Mouse (Mus musculus) heart, postnatal 0 days (tissue): ENCODE data around the gene Fam89b. TPM values are rescaled to one million over a fixed set of nuclear protein-coding genes. Genes with fewer than 3 reads are reported as not detected.

ENCODE experiments used
- ATAC-seq: fragments of 200-750 bp; cut with Nextera tagmentation; 2 replicates; pipeline ENCODE4 v1.8.0; 2017; ENCODE audit warnings: low read depth, moderate number of reproducible peaks, moderate library complexity; ENCODE audit not compliant: insufficient read depth
- DNase-seq: peaks from one replicate; pipeline ENCODE4 v3.0.0-alpha.2; 2016; ENCODE audit warnings: low spot score
- H3K27ac ChIP-seq: fragments of 300-500 bp; sonication (generic); 2 replicates; pipeline ENCODE4 v1.5.1; 2014; ENCODE audit warnings: low read depth, mild to moderate bottlenecking
- H3K27me3 ChIP-seq: fragments of 300-500 bp; sonication (generic); 2 replicates; pipeline ENCODE4 v1.6.1; 2014; ENCODE audit warnings: low read length, mixed read lengths; ENCODE audit not compliant: control insufficient read depth, insufficient read depth
- H3K36me3 ChIP-seq: fragments of 300-500 bp; sonication (generic); replicated peaks from 2 replicates; pipeline ENCODE4 v1.6.1; 2014; ENCODE audit warnings: low read length, mixed read lengths; ENCODE audit not compliant: control insufficient read depth, insufficient read depth
- H3K4me1 ChIP-seq: fragments of 300-500 bp; sonication (generic); 2 replicates; pipeline ENCODE4 v1.6.1; 2014; ENCODE audit warnings: antibody characterized with exemption; ENCODE audit not compliant: control insufficient read depth, insufficient read depth
- H3K4me2 ChIP-seq: fragments of 300-500 bp; sonication (generic); 2 replicates; pipeline ENCODE4 v1.6.1; 2014; ENCODE audit warnings: low read depth, mild to moderate bottlenecking, low read length, moderate library complexity
- H3K4me3 ChIP-seq: fragments of 300-500 bp; sonication (generic); 2 replicates; pipeline ENCODE4 v1.5.1; 2014; ENCODE audit warnings: low read depth, low read length
- H3K9ac ChIP-seq: fragments of 300-500 bp; sonication (generic); replicated peaks from 2 replicates; pipeline ENCODE4 v1.6.1; 2014; ENCODE audit warnings: low read depth, low read length, mixed read lengths
- H3K9me3 ChIP-seq: fragments of 300-500 bp; sonication (generic); replicated peaks from 2 replicates; pipeline ENCODE4 v1.6.1; 2016; ENCODE audit warnings: low read length; ENCODE audit not compliant: control insufficient read depth
- CTCF ChIP-seq: IDR thresholded peaks from 2 replicates; pipeline ENCODE4 v1.5.1; 2016; ENCODE audit warnings: antibody characterized with exemption, control low read depth, low read depth
- EP300 ChIP-seq: IDR thresholded peaks from 2 replicates; pipeline ENCODE4 v1.6.1; 2016; ENCODE audit warnings: antibody characterized with exemption, low read depth
- WGBS: fragments of 180-500 bp; shearing (Covaris S2); extraction: QIAGEN DNeasy Blood & Tissue Kit; methylation state at CpG from one replicate; pipeline ENCODE4 v1.1.7; 2014; 5-methylcytosine and 5-hydroxymethylcytosine counted together
- polyA plus RNA-seq: library from polyadenylated mRNA; unstranded; fragments of >200 nt; fragmentation: Nextera tagmentation; extraction: Ambion mirVana; gene quantifications from 2 replicates; pipeline ENCODE4 v1.2.1, GENCODE M21; 2015
- total RNA-seq: library from RNA; depleted of rRNA; stranded (reverse); fragments of >200 nt; gene quantifications from 2 replicates; pipeline ENCODE4 v1.2.3, GENCODE M21; 2014; ENCODE audit warnings: low replicate concordance; rRNA removed

Gene Fam89b
- total RNA-seq (118 and 140 TPM in 2 replicates), polyA plus RNA-seq (74.8 and 76.6 TPM in 2 replicates)

DNA sequence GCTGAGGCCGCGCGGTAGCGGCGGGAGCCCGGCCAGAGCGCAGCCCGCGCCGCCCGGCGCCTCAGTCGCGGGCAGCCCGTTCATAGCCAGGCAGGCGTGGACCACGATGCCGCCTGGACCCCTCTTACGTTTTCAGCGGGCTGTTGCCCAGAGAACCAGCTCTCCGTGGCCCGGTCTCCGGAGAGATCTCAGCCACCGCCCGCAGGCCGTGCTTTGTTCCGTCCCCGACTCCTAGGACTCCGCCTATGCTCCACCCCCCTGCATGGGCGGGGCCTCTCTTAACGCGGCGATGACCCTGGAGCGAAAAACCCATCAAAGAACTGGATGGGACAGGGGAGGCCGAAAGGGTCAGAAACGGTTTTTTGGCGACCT lies at the start of gene Fam89b:
Gene Fam89b, minus strand, starts transcription at position 210 of the 372 bp plus-strand sequence.
- Histone ChIP-seq H3K36me3 (no peaks in the 10 kb centered on the region), H3K4me1 (peaks cover 26% of the 10 kb centered on the region), H3K9ac (peak within 1 kb of the TSS; percentile 91), H3K27ac (peak within 1 kb of the TSS; percentile 85), H3K4me3 (peak within 1 kb of the TSS; percentile 91), H3K4me2 (peak within 1 kb of the TSS; percentile 86), H3K9me3 (no peaks in the 10 kb centered on the region), H3K27me3 (no peaks in the 10 kb centered on the region)
- DNase-seq (peak; percentile 85), ATAC-seq (peak; percentile 57)
- under 1% methylated on average over 37 of the region's 37 CpGs for WGBS
- TF ChIP-seq CTCF (no peak), EP300 (no peak)

DNA sequence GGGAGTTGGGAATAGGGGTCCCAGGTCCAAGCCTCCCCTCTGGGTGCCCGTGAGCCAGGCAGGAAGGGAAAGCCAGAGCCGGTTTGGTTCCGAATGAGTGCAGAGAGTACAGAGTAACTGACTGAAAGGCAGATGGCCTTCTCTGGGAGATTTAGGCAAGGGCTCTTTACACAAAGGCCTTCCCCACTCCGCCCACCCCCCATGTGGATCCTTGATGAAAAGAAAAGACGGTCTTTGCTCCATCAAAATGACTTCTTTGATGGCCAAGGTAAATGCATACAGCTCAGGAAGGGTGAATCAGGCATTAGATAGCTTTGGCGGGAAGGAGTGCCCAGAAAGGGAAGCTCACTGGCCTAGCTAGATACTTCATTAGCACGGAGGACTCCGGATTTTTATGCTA lies 48.9 kb upstream of the Fam89b start:
- DNase-seq = no peak

DNA sequence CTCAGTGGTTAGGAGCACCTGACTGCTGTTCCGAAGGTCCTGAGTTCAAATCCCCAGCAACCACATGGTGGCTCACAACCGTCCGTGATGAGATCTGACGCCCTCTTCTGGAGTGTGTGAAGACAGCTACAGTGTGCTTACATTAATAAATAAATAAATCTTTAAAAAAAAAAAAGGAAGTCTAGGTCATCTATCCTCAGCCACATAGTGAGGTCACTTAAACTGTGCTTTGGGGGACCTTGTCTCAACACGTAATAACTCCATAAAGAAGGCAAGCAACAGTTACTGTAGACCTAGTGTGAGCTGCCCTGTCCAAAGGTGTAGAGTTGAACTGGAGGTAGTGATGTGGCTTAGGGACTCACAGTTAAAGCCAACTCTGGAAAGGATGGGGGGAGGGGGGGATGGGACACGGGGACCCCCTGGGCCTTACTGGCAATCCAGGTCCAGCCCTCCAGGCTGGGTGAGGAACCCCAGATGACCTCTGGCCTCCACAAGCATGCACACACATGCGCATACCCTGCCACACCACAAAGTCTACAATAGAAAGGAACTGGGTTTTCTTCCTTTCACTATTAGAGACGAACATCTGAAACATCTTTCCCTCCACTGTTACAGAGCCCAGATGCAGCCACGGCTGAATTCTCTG lies 48.1 kb upstream of the Fam89b start:
- Histone ChIP-seq H3K36me3 (no peaks in the 10 kb centered on the region), H3K27me3 (no peaks in the 10 kb centered on the region), H3K9ac (no peak overlapping the region), H3K9me3 (no peaks in the 10 kb centered on the region), H3K4me3 (no peak overlapping the region), H3K4me1 (no peaks in the 10 kb centered on the region), H3K27ac (no peak overlapping the region), H3K4me2 (no peak overlapping the region)
- DNase-seq = no peak
- no peak for ATAC-seq
- WGBS = 77% methylated on average over 9 of the region's 9 CpGs
- TF ChIP-seq EP300 (no peak), CTCF (no peak)

More for the DNA sequence above, 48.9 kb upstream of the Fam89b start:
- H3K9me3 ChIP-seq = no peaks in the 10 kb centered on the region
- H3K4me1 ChIP-seq = no peaks in the 10 kb centered on the region
- no peak overlapping the region for H3K27ac ChIP-seq
- no peak overlapping the region for H3K4me2 ChIP-seq
- H3K36me3 ChIP-seq = no peaks in the 10 kb centered on the region
- ATAC-seq = no peak
- H3K27me3 ChIP-seq = no peaks in the 10 kb centered on the region
- TF ChIP-seq CTCF (no peak), EP300 (no peak)
- no peak overlapping the region for H3K4me3 ChIP-seq
- 67% methylated on average over 8 of the region's 8 CpGs for WGBS
- no peak overlapping the region for H3K9ac ChIP-seq

DNA sequence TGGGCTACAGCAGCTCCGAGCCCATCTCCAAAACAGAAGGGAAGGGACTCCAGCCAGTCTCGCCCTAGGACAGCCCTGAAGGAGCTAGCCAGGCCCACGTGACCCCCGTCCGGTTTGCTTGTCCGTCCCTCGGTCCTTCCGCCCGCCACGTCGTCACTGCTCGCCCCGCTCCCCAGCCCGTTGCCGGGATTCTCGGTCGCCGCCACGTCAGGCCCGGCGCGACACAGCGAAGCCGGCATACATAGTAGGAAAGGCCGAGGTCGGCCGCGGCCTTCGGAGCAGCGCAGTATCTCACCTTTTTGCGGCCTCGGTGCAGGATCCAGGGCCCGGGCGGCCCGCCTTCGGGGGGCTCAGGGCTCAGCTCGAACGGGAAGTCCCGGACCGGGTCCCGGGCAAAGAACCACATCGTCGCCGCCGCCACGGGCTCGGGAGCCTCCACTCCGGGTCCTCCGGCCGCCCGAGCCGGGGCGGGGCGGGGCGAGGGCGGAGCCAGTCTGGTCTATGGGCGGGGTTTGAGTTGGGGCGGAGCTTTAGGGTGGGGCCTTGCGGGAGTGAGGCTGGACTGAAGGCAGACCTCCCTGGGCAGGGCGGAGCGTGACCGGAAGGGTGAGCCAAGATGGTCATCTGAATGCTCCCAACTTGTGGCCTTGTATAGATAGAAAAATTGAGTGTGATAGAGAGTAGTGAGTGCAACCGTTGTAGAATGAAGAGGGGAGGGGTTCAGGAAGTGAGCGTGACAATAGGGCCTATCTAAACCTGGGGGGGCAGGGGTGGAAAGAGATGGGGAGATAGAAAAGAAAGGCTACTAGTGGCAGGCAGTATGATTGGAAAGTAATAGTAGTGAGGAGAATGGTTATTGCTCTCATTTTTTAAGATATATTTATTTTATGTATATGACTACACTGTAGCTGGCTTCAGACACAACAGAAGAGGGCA lies 41.7 kb upstream of the Fam89b start, which contains the start of gene Scyl1:
Gene Scyl1, minus strand, starts transcription at position 495 of the 936 bp plus-strand sequence.
- DNase-seq (peak; percentile 90), ATAC-seq (peak; percentile 99)
- peak; percentile 6; the same call in 1 of the 2 replicates for TF ChIP-seq EP300
- TF ChIP-seq CTCF = no peak
- Histone ChIP-seq H3K9me3 (no peaks in the 10 kb centered on the region), H3K9ac (peak within 1 kb of the TSS; percentile 72), H3K4me3 (peak within 1 kb of the TSS; percentile 73), H3K36me3 (peaks cover 32% of the 10 kb centered on the region), H3K4me1 (peaks cover 11% of the 10 kb centered on the region), H3K27ac (peak within 1 kb of the TSS; percentile 84), H3K27me3 (no peaks in the 10 kb centered on the region), H3K4me2 (peak within 1 kb of the TSS; percentile 89)
- under 1% methylated on average over 64 of the region's 64 CpGs for WGBS

DNA sequence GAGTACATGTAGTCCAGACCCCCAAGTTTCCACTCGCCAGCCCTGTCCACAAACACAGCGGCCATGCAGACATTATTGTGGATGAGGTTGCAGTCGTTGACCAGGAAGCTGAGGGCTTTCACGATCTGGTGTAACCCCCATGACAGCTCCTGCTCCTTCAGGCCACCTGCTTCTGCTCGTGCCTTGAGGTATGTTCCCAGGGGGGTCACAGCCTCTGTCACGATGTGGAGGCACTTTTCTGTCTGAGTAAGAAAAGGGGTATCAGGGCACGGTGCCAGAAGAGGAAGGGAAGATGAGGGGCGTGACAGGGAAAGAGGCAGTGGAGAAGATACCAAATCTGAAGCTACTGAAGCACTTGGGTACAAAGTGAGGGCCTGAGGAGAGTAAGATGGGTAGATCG lies 40.9 kb upstream of the Fam89b start:
- 34% methylated on average over 9 of the region's 9 CpGs for WGBS
- no peak for ATAC-seq

More for the DNA sequence above, 40.9 kb upstream of the Fam89b start:
- H3K4me2 ChIP-seq = peak overlapping the region; percentile 89
- H3K4me1 ChIP-seq = peaks cover 11% of the 10 kb centered on the region
- H3K9me3 ChIP-seq = no peaks in the 10 kb centered on the region
- H3K36me3 ChIP-seq = peaks cover 40% of the 10 kb centered on the region
- no peaks in the 10 kb centered on the region for H3K27me3 ChIP-seq
- H3K4me3 ChIP-seq = peak overlapping the region; percentile 73
- peak overlapping the region; percentile 84 for H3K27ac ChIP-seq
- no peak for TF ChIP-seq EP300
- TF ChIP-seq CTCF = no peak
- DNase-seq = no peak
- H3K9ac ChIP-seq = peak overlapping the region; percentile 72
